ENCODE assay signal across 11 mouse cellular contexts in genomic region chr14:76488101-76489044, GRCm38 (mm10).
DNase-seq lines count a peak whose midpoint lies in the region; ATAC-seq lines count a peak whose summit lies in the region.
"Had no signal": no experiment of that assay in that cellular context is flagged by ENCODE, and none has a peak within 500 bp of the region (broad histone marks: within the 10 kb centered on the region; RNA-seq: fewer than 3 reads in every experiment).

No protein-coding gene starts in this region.

- WGBS in lung, embryonic 16.5 days: 57% methylated on average over 18 of the region's 18 CpGs
- WGBS in limb, embryonic 12.5 days: 30% methylated on average over 18 of the region's 18 CpGs
- WGBS in stomach, embryonic 16.5 days: 57% methylated on average over 18 of the region's 18 CpGs

- ATAC-seq in lung, embryonic 16.5 days (ENCODE audit: low read depth): 0 out of 2 replicates have a peak, but pooled peaks have one; percentile 39
- peak; percentile 50 for ATAC-seq in limb, embryonic 12.5 days (ENCODE audit: insufficient number of reproducible peaks, insufficient read depth, low FRiP score, low TSS enrichment, low read depth)
- ATAC-seq in stomach, embryonic 16.5 days (ENCODE audit: insufficient read depth, low FRiP score): no peak

- no peak overlapping the region for H3K4me3 ChIP-seq in lung, embryonic 16.5 days (ENCODE audit: low read length)
- no peak overlapping the region for H3K4me3 ChIP-seq in limb, embryonic 12.5 days (replicated peaks)
- H3K4me3 ChIP-seq in stomach, embryonic 16.5 days (replicated peaks; ENCODE audit: low read length): no peak overlapping the region

- peak; percentile 57 for DNase-seq in embryo, embryonic 10 days (ENCODE audit: low spot score)
- no peak for DNase-seq in embryo, embryonic 9.5 days (ENCODE audit: extremely low spot score)
- DNase-seq in lung, postnatal 36 days: no peak
- no peak for DNase-seq in ovary, postnatal 10 days (ENCODE audit: low spot score)
- no peak for DNase-seq in thymus, postnatal 10 days (ENCODE audit: low spot score in 2 of 2)
- DNase-seq: adrenal gland, postnatal 25 days; lung, postnatal 10 days; right cerebral cortex, postnatal 25 days had no signal

- no peak overlapping the region for H3K4me2 ChIP-seq in lung, embryonic 16.5 days (ENCODE audit: low read depth, low read length)
- H3K4me2 ChIP-seq in limb, embryonic 12.5 days: peak overlapping the region; percentile 5; the same call in 1 of the 2 replicates
- no peak overlapping the region for H3K4me2 ChIP-seq in stomach, embryonic 16.5 days (ENCODE audit: low read depth, low read length)

- no peaks in the 10 kb centered on the region for H3K27me3 ChIP-seq in lung, embryonic 16.5 days (ENCODE audit: control insufficient read depth, insufficient read depth, low read depth, low read length)
- no peaks in the 10 kb centered on the region for H3K27me3 ChIP-seq in limb, embryonic 12.5 days
- H3K27me3 ChIP-seq in stomach, embryonic 16.5 days (ENCODE audit: control insufficient read depth, insufficient read depth, low read length): no peaks in the 10 kb centered on the region

- no peaks in the 10 kb centered on the region for H3K9me3 ChIP-seq in lung, embryonic 16.5 days (ENCODE audit: control insufficient read depth, low read length)
- H3K9me3 ChIP-seq in limb, embryonic 12.5 days: no peaks in the 10 kb centered on the region
- no peaks in the 10 kb centered on the region for H3K9me3 ChIP-seq in stomach, embryonic 16.5 days (replicated peaks; ENCODE audit: control insufficient read depth, low read length)

- peaks cover 3% of the 10 kb centered on the region for H3K4me1 ChIP-seq in lung, embryonic 16.5 days (replicated peaks; ENCODE audit: control insufficient read depth, insufficient read depth, low read length)
- H3K4me1 ChIP-seq in limb, embryonic 12.5 days (replicated peaks): peaks cover 24% of the 10 kb centered on the region
- peaks cover 2% of the 10 kb centered on the region; the same call in 1 of the 2 replicates for H3K4me1 ChIP-seq in stomach, embryonic 16.5 days (ENCODE audit: control insufficient read depth, insufficient read depth, low read length)

- 0 out of 2 replicates have a peak overlapping the region, but pooled peaks have one; percentile 2 for H3K27ac ChIP-seq in lung, embryonic 16.5 days (ENCODE audit: low read length)
- peak overlapping the region; percentile 91 for H3K27ac ChIP-seq in limb, embryonic 12.5 days
- no peak overlapping the region for H3K27ac ChIP-seq in stomach, embryonic 16.5 days (ENCODE audit: low read length)

- H3K9ac ChIP-seq in lung, embryonic 16.5 days (ENCODE audit: low read length): no peak overlapping the region
- 0 out of 2 replicates have a peak overlapping the region, but pooled peaks have one; percentile 23 for H3K9ac ChIP-seq in limb, embryonic 12.5 days (replicated peaks)
- H3K9ac ChIP-seq in stomach, embryonic 16.5 days (ENCODE audit: low read length): 0 out of 2 replicates have a peak overlapping the region, but pooled peaks have one; percentile 0

- no peaks in the 10 kb centered on the region for H3K36me3 ChIP-seq in lung, embryonic 16.5 days (ENCODE audit: control insufficient read depth, insufficient read depth, low read length)
- H3K36me3 ChIP-seq in limb, embryonic 12.5 days: 0 out of 2 replicates have a peak, but pooled peaks cover under 1% of the 10 kb centered on the region
- H3K36me3 ChIP-seq in stomach, embryonic 16.5 days (ENCODE audit: control insufficient read depth, insufficient read depth, low read length): no peaks in the 10 kb centered on the region
